Mouse (Mus musculus) macrophage (primary cell): Measurements from ENCODE around the gene Slc24a1. TPM values are rescaled to one million over a fixed set of nuclear protein-coding genes. Genes with fewer than 3 reads are reported as not detected.
"Not testable (repeated sequence)": the region's sequence is repeated elsewhere in the genome, so short reads cannot be mapped to it uniquely, and the experiment has no call there.

Source experiments
- H3K27ac ChIP-seq: fragments of 350-480 bp; formaldehyde crosslinking; 2 replicates; pipeline ENCODE4 v1.9.0; 2021
- H3K36me3 ChIP-seq: fragments of 350-480 bp; formaldehyde crosslinking; 2 replicates; pipeline ENCODE4 v1.9.0; 2021; ENCODE audit errors: inconsistent target
- H3K4me3 ChIP-seq: fragments of 350-480 bp; formaldehyde crosslinking; 2 replicates; pipeline ENCODE4 v1.9.0; 2021; ENCODE audit errors: inconsistent target
- H3K79me2 ChIP-seq: fragments of 350-480 bp; formaldehyde crosslinking; 2 replicates; pipeline ENCODE4 v1.9.0; 2021; ENCODE audit errors: inconsistent target
- WGBS: methylation state at CpG from one replicate; pipeline ENCODE4 v1.1.7; 2026; ENCODE audit warnings: inconsistent platforms; ENCODE audit not compliant: missing documents; 5-methylcytosine and 5-hydroxymethylcytosine counted together
- polyA plus RNA-seq: library from polyadenylated mRNA; stranded (reverse); fragments of 250-400 nt; gene quantifications from 3 replicates; pipeline ENCODE4 v1.2.4, GENCODE M21; 2018; ENCODE audit warnings: inconsistent platforms
- total RNA-seq, 78 experiments: library from RNA; depleted of rRNA; stranded (reverse); fragments of 250-400 nt; gene quantifications; 1 replicate in 9 of 78; 2 replicates in 24 of 78; 3 replicates in 43 of 78; 4 replicates in 2 of 78; pipeline ENCODE4 v1.2.4; 2018; ENCODE audit warnings: inconsistent platforms in 56 of 78

The Slc24a1 gene
- not detected for total RNA-seq (2018; cell fraction: chromatin; rRNA removed)
- not detected for total RNA-seq (2018; cell fraction: cytosol; rRNA removed)
- not detected for total RNA-seq (2018; cell fraction: nucleus; rRNA removed)
- polyA plus RNA-seq = not detected in 3 replicates

DNA sequence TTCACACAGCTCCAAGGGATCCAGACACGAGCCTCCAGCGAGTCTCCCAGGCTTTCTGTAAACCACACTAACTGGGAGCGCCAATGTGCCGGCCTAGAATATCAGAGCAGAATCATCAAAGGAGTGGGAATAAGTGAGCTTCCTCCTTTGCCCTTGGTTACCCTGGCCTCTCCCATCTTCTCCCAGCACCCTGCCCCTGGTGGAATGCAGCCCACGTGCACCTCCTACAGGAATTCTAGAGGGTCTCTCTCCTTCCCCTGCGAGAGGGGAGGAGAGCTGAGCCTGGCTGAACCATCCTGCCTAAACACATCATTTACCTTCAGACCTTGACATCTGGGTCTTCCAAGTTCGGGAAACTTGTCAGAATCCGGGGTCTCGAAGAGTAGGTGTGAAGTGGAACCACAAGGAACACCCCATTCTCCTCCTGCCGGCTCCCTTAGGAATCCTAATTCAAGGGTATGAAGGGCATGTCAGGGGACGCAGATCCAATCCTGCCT is at the start of gene Slc24a1:
Gene Slc24a1, minus strand, starts transcription at position 447 of the 497 bp plus-strand sequence.
- Histone ChIP-seq H3K36me3 (no peaks in the 10 kb centered on the region), H3K79me2 (no peaks in the 10 kb centered on the region), H3K27ac (no peak within 1 kb of the TSS), H3K4me3 (no peak within 1 kb of the TSS)
- 70% methylated on average over 11 of the region's 11 CpGs for WGBS

DNA sequence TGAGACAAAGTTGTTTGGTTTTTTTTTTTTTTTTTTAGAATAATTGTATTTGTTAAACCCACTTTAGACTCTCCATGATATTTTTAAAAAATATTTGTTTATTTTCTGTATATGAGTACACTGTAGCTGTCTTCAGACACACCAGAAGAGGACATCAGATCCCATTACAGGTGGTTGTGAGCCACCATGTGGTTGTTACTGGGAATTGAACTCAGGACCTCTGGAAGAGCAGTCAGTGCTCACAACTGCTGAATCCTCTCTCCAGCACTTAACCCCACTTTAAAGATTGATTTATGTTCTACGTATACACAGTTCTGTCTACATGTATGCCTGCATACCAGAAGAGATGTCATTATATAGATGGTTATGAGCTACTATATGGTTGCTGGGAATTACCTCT is 44.1 kb upstream of the Slc24a1 start:
- peaks cover 12% of the 10 kb centered on the region; the same call in 1 of the 2 replicates for H3K36me3 ChIP-seq
- not testable (repeated sequence) for H3K27ac ChIP-seq, H3K4me3 ChIP-seq, H3K79me2 ChIP-seq
- 86% methylated on average over 1 of the region's 1 CpGs for WGBS

DNA sequence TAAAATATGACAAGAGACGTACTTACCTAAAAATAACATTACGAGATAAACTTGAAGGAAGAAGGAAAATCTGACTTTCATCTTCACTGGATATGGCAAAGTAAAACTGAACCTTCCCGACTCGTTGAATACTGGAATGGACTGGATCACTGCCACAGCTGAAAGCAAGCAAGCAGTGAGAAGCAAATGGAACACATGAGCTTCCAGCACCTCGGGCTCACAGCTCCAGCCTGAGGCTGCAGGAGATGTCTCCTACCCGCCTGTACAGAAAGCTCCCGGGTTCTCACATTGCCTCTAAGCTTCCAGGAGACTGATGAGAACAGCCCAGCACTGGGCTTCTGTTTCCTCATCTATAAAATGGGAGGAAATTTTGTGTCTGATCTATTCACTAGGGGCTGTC is 38.9 kb upstream of the Slc24a1 start:
- H3K79me2 ChIP-seq = no peaks in the 10 kb centered on the region
- H3K27ac ChIP-seq = no peak overlapping the region
- peaks cover 41% of the 10 kb centered on the region for H3K36me3 ChIP-seq
- no peak overlapping the region for H3K4me3 ChIP-seq
- 94% methylated on average over 7 of the region's 7 CpGs for WGBS

DNA sequence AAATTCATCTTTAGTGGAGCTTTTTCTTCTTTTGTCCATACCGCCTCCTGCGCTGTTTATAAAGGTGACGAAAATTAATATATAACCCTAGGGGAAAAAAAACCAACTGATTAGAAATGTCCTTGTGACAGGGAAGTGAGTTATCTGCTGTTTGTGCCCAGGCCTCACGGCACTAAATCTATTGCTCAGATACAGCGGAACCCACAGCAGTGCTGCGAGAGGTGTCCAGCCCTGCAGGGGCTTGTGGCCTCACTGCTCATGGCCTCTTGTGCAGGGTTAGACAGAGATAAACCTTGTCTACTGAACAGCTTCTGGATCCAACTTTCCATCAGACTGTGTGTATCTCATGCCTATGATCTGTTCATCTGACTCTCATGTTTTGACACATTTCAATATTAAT is 37.0 kb upstream of the Slc24a1 start:
- Histone ChIP-seq H3K79me2 (no peaks in the 10 kb centered on the region), H3K27ac (no peak overlapping the region), H3K36me3 (peaks cover 56% of the 10 kb centered on the region), H3K4me3 (no peak overlapping the region)
- 94% methylated on average over 6 of the region's 6 CpGs for WGBS

DNA sequence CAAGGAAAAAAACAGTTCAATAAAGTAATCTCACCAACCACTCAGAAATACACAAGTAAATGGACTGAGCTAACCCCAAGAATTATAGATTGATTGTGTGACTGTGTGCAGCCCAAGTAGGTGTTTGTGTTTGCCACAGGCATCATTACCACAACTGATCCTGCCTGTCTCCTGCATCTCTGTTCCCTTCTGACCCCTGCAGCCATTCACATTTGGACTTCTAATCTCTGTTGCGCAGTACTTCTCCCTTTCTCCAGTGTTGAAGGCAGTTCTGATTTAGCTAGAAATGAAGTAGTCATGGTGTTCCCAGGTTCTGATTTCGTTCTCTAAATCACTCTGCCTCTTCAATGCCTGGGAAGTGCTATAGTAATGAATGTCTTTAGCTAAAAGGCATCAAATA is 36.2 kb upstream of the Slc24a1 start:
- Histone ChIP-seq H3K27ac (no peak overlapping the region), H3K36me3 (peaks cover 61% of the 10 kb centered on the region)
- WGBS = 100% methylated on average over 2 of the region's 2 CpGs

DNA sequence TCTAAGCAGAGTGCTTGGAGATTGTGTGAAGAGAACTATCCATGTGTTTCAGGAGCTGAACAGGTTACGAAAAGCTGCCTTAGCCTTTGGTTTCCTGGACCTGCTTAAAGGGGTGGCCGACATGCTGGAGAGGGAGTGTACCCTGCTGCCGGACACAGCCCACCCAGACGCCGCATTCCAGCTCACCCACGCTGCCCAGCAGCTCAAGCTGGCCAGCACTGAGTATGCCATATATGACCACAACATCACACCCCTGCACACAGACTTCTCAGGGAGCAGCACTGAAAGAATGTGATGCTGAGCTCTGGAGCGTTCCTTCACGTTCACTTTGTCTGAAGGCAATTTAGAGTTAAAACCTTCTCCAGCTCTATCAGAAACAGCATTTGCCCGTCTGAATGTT is 34.4 kb upstream of the Slc24a1 start:
- Histone ChIP-seq H3K79me2 (no peaks in the 10 kb centered on the region), H3K4me3 (no peak overlapping the region), H3K36me3 (peaks cover 69% of the 10 kb centered on the region), H3K27ac (no peak overlapping the region)
- WGBS = 90% methylated on average over 9 of the region's 9 CpGs

More for the DNA sequence above, 36.2 kb upstream of the Slc24a1 start:
- Histone ChIP-seq H3K79me2 (no peaks in the 10 kb centered on the region), H3K4me3 (no peak overlapping the region)

DNA sequence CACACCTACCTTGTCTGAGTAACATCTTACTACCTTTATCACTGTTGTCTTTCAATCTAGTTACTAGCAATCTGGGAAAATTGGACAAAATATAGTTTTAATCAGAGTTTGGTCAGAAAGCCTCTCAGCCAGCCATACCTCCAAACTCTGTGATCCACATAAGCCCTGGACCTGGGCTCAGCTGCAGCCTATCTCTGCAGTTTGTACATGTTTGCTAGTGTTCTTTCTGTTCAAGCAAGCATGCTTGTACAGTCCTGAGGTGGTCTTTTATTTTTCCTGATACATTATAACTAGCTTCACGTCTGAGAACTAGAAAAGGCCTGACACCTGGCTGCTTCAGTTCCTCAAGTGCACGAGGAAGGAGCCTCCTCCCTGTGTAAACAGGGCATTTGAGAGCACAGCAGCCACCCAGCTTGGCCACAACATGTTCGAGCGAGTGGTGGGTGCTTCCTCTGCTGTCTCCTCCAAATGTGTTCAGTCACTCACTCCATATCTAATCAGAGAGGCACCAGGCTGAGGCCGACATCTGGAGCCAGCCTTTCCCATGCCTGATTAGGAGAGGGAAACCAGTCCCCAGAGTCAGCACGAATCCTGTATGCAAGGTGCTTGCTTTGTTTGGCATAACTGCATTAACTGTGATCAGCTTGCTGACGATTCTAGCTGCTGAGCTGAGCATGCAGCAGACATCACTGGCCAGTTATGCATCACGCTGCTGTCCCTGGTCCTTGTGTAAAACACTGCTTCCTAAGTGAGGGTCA is 33.8 kb upstream of the Slc24a1 start:
- peaks cover 70% of the 10 kb centered on the region for H3K36me3 ChIP-seq
- no peaks in the 10 kb centered on the region for H3K79me2 ChIP-seq
- H3K4me3 ChIP-seq = no peak overlapping the region
- no peak overlapping the region for H3K27ac ChIP-seq
- WGBS = 88% methylated on average over 8 of the region's 8 CpGs

DNA sequence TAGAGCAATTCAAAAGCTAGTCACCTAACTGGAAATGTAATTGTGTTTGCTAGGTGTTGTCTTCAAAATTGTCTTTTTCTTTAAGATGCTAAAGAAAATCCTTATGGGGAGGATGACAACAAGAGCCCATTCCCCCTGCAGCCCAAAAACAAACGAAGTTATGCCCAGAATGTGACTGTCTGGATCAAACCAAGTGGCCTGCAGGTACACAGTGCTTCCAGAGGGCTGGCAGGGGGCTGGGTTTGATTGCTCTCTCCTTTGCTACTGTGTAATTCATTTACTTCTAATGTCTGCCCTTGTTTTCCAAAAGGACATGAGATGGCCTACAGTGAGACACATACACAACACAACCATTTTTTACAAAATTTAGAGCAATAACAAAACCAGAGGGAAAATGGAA is 30.5 kb upstream of the Slc24a1 start:
- H3K79me2 ChIP-seq = no peaks in the 10 kb centered on the region
- WGBS = 91% methylated on average over 1 of the region's 1 CpGs
- peaks cover 92% of the 10 kb centered on the region for H3K36me3 ChIP-seq

DNA sequence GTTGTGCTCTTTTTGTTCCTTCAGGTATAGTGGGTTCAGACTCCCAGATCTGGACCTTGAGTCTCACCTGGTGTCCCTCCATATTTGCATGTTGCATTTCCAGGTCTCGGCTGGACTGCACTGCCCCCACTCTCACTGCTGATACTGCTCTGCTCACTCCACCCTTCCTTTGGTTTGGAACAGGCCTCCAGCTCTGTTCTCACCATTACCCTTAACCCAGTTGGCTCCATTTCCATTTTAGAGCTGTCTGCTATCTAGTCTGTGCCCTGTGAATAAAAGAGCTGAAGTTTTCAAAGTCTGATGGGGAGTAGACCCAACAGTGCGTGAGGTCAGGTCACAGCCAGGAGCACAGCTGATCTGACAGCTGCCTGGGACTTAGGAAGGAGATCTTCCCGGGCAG is 29.1 kb upstream of the Slc24a1 start:
- peaks cover 84% of the 10 kb centered on the region for H3K36me3 ChIP-seq
- H3K27ac ChIP-seq = no peak overlapping the region
- WGBS = 100% methylated on average over 3 of the region's 3 CpGs
- no peak overlapping the region for H3K4me3 ChIP-seq
- no peaks in the 10 kb centered on the region for H3K79me2 ChIP-seq

More for the DNA sequence above, 30.5 kb upstream of the Slc24a1 start:
- H3K27ac ChIP-seq = no peak overlapping the region
- no peak overlapping the region for H3K4me3 ChIP-seq

DNA sequence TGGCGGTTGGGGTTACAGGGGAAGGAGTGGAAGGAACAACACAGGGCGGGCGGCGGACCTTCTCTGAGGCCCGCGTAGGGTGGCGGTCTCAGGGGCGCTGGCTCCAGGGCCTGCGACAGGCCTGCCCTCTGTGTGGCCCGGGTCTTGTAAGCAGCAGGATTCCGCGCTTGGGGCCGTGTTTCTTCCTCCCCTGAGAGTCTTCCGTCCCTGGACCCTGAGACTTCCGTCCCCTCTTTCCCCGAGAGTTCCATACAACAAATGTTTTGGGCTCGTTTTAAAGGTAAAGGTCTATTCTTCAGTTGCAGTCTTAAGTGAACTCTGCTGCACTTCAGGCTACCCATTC is 9.5 kb upstream of the Slc24a1 start:
- Histone ChIP-seq H3K36me3 (peaks cover 30% of the 10 kb centered on the region), H3K79me2 (peaks cover 23% of the 10 kb centered on the region; the same call in 1 of the 2 replicates), H3K4me3 (peak overlapping the region; percentile 75), H3K27ac (peak overlapping the region; percentile 40)
- under 1% methylated on average over 17 of the region's 17 CpGs for WGBS

DNA sequence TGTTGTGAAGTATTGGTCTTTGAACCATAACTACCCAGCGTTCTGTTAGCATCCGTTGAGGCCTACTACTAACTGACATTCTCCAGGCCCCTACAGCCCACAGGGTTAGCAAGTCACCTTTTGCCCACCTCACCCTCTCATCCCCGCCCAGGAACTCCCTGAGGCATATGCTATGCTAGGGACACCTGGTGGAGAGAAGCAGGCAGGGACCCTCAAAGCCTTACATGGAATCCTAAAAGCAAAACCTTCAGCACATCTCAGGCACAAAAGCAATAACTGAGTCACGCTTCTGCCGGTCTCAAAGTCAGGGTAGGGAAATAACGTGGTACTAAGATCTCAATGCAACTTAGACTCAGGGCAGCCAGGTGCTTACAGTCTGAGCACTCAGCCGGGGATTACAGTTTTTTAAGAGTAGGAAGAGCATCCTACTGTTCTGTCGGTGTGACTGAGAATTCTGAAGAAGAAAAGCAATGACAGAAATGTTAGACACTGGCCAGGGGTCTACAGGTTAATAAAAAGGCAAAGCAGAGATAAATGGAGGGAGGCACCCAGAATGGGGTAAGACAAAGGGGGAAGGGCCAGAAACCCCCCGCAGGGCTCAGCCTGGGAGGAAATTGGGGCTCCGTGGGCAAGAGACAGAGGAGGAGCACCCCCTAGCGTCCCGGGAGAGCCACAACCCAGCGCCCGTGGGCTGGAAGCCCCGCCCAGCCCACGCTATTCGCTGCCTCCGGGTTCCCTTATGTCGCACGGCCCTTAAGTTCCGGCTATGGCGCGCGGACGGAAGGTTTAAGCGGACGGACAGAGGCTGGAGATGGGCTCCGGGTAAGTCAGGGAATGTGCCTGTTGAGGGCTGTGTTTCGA is 8.9 kb upstream of the Slc24a1 start, which contains the start of gene Ints14:
Gene Ints14, plus strand, starts transcription at position 789 of the 861 bp plus-strand sequence.
- Histone ChIP-seq H3K36me3 (peaks cover 25% of the 10 kb centered on the region), H3K27ac (peak within 1 kb of the TSS; percentile 40), H3K79me2 (peaks cover 23% of the 10 kb centered on the region; the same call in 1 of the 2 replicates), H3K4me3 (peak within 1 kb of the TSS; percentile 75)
- 15% methylated on average over 29 of the region's 29 CpGs for WGBS

DNA sequence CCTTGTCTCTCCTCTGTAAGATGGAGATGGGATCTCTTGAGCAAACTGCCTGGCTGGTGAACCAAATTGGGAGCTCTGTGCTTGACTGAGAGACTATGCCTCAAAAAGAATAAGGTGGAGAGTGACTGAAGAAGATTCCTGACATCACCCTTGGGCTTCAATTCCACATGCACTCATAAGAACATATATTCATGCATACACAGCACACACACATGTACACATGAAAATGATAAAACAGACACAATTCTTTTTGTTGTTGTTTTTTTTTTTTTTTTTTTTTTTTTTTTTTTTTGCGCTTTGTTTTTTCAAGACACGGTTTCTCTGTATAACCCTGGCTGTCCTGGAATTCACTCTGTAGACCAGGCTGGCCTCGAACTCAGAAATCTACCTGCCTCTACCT is 5.9 kb upstream of the Slc24a1 start:
- Histone ChIP-seq H3K27ac (no peak overlapping the region), H3K79me2 (peaks cover 12% of the 10 kb centered on the region; the same call in 1 of the 2 replicates), H3K4me3 (no peak overlapping the region), H3K36me3 (no peaks in the 10 kb centered on the region)
- WGBS = 100% methylated on average over 2 of the region's 3 CpGs

DNA sequence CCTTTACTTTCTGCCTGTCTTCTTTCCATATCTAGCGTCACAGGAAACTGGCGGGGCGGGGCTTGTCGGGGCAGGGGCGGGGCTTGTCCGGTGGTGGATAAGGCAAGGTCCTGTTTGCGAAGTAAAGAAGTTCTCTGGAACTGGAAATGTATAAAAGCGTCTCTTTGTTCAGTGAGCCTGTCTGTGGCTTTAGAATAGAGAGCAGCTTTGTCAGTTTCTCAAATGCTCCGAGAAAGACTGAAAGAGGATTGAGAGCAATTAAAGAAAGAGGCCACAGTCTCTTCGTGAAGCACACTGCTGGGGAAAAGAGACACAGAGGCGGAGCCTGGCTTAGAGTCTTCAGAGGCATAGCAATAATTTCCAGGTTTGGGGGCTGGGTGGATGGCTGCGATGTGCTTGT is 4.9 kb upstream of the Slc24a1 start:
- 8% methylated on average over 10 of the region's 12 CpGs for WGBS
- H3K4me3 ChIP-seq = no peak overlapping the region
- no peaks in the 10 kb centered on the region for H3K36me3 ChIP-seq
- H3K79me2 ChIP-seq = peaks cover 3% of the 10 kb centered on the region; the same call in 1 of the 2 replicates
- no peak overlapping the region for H3K27ac ChIP-seq

DNA sequence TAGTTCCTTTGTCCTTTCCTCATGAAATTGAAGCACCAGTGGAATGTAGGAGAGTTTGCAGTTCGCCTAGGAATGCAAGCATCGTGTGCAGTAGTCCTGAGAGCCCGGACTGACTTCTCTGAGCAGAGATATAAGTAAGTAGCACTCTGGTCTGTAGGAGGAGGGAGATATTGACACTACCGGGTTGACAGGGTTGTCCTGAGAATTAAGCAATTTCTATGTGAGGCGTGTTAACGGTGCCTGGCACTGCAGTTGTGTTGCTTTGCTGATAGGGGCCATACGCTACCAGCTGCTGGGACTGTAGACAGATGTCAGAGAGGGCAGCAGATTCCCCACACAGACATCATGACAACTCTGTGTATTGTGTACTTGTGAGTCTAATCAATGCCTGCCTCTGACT is 1.8 kb upstream of the Slc24a1 start:
- H3K27ac ChIP-seq = no peak overlapping the region
- no peaks in the 10 kb centered on the region for H3K36me3 ChIP-seq
- no peaks in the 10 kb centered on the region for H3K79me2 ChIP-seq
- no peak overlapping the region for H3K4me3 ChIP-seq
- 77% methylated on average over 7 of the region's 7 CpGs for WGBS
